Mouse (Mus musculus): ENCODE measurements around the gene Il16.

DNA sequence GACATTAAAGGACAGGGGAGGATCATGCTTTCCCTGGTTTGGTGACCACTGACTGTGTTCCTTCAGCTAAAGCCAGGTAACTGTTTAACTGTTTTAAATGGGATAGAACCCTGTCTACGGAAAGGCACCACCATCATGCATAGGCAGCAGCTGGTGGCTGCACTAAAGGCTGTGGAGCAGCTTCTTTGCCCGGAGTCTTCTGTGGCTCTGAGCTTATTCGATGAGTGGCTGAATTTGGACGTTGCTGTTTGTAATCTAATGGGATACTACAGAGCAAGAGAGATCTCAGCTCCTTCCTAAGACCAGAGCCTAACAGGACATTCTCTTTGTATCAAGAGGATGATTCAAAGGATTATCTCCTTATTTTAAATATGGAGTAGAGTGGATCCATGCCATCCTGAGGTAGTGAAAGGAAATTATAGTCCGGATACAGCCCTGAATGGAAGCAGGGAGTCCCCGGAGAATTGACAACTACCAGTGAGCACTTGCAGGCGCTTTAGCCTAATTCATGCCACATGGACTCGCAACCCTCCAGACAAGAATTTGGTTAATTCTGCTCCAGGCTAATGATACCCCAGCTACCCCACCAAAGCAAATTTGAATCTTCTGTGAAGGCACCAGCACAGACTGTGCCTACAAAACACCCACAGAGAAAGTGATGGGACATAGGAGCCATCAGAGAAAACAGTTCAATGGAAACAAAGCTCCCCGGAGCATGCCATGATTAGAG is 42.3 kb downstream of the Il16 start:
- no peak for TF ChIP-seq POLR2A (IDR thresholded peaks at IDR 0.05; ENCODE audit: insufficient read length, low read depth)
- TF ChIP-seq E2F4 (IDR thresholded peaks at IDR 0.05; ENCODE audit: insufficient read depth): no peak
- no peak for TF ChIP-seq MYOD1 (IDR thresholded peaks at IDR 0.05; ENCODE audit: control insufficient read depth in 1 of 3, insufficient read length in 2 of 3, low read depth in 2 of 3)
- TF ChIP-seq MYOG (IDR thresholded peaks at IDR 0.05; ENCODE audit: control insufficient read depth in 1 of 3, insufficient read depth in 1 of 3, insufficient read length in 2 of 3, low read depth in 2 of 3): no peak
- no peak for TF ChIP-seq USF1 (IDR thresholded peaks at IDR 0.05; ENCODE audit: low read depth)
- no peak for TF ChIP-seq TCF12 (IDR thresholded peaks at IDR 0.05; ENCODE audit: insufficient read depth, poor library complexity, severe bottlenecking)
- TF ChIP-seq MAX (IDR thresholded peaks at IDR 0.05; ENCODE audit: low read depth): no peak

Measured in myocyte (in vitro differentiated cells).